Mouse (Mus musculus) stomach, postnatal 0 days (tissue): ENCODE data around the gene Cldn1.

Experiments used
- CTCF ChIP-seq: IDR thresholded peaks from 2 replicates; pipeline ENCODE4 v1.5.1; 2016; ENCODE audit warnings: antibody characterized with exemption, low read depth, mild to moderate bottlenecking, moderate library complexity
- EP300 ChIP-seq: optimal IDR thresholded peaks from 2 replicates; pipeline ENCODE3; 2016; ENCODE audit warnings: antibody characterized with exemption

DNA sequence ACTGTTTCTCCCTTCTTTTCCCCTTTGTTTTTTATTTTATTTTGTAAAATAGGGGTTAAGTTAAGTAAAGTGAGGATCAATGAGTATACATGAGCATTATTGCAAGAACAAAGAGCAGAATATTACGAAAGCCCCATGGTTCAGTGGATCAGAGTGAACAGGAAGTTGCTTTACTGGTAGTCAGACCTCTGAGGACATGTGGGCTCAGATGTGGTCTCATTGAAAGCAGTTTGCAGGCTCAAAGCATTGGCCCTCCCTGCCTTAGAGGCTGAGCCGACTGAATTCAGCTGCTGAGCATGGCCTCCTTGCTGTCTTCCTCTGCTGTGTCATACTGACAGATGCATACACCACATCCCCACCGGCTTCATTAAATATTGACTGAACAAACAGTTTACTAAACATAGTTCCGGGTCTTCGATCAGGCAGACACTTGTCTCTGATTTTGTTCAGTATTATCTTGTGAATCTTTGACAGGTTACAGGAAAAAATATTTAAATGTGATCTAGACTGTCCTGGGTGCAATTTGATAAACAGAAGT is 12.5 kb upstream of the Cldn1 start:
- TF ChIP-seq CTCF (no peak), EP300 (no peak)
